Mouse (Mus musculus): Measurements from ENCODE around the gene Tmem129.

DNA sequence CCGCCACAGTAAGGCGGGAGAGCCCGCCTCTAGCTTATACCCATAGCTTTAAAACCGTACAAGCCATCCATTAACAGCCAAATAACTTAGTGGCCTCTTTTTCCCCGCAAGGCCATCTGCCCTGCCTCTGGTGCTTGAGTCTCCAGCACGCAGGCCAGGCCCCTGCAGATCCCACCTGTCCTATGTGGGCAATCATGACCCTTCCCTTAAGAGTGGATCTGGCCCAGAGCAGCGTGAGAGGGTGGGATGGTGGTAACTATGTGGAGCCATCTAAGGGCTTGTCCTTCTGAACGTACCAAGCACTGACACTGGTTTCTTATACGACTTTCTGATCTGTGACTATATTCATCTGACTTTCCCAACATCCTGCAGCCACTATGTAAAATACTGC, 5.4 kb downstream of the Tmem129 start:
- TF ChIP-seq POLR2AphosphoS5 (IDR thresholded peaks at IDR 0.05; ENCODE audit: borderline replicate concordance, low read depth, low read length) (no peak), CHD1 (IDR thresholded peaks at IDR 0.05; ENCODE audit: low read depth, low read length) (no peak), SIN3A (IDR thresholded peaks at IDR 0.05; ENCODE audit: low read length) (no peak), RCOR1 (IDR thresholded peaks at IDR 0.05; ENCODE audit: low read depth, low read length) (no peak), CTCF (IDR thresholded peaks at IDR 0.05 in 2 of 3, conservative IDR thresholded peaks at IDR 0.05 in 1 of 3; ENCODE audit: control insufficient read depth in 1 of 3, insufficient read depth in 1 of 3, low read depth in 2 of 3, low read length in 3 of 3, poor library complexity in 1 of 3, severe bottlenecking in 1 of 3) (no peak), EP300 (IDR thresholded peaks at IDR 0.05; ENCODE audit: low read depth in 1 of 2, low read length in 2 of 2) (no peak)

Data from MEL (cell line).